Mouse (Mus musculus): ENCODE data around the gene D17H6S53E.

DNA sequence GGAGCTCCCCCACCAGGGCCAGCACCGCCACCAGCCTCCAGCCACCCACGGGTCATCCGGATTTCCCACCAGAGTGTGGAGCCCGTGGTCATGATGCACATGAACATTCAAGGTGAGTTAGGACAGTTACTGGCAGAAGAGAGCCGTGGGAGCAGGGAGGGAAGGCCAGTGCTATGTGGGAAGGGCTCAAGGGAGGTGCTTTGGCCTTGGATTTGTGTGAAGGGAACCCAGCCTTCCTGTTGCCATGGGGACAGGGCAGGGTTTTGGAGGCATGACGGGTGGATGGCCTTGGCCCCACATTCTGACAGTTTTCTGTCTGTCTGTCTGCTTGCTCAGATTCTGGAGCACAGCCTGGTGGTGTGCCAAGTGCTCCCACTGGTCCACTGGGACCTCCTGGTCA lies 15.8 kb downstream of the D17H6S53E start:
- TF ChIP-seq CTCF (IDR thresholded peaks at IDR 0.05; ENCODE audit: insufficient read depth, low read length) (no peak), POLR2A (IDR thresholded peaks at IDR 0.05; ENCODE audit: borderline replicate concordance, extremely low read depth, low read depth, low read length) (no peak)
